Comparison of ENCODE assay signal across 11 mouse cellular contexts in genomic region chr17:35204494-35205379, GRCm38 (mm10). TPM values are rescaled to one million over a fixed set of nuclear protein-coding genes. Genes with fewer than 3 reads are reported as not detected.
DNase-seq lines count a peak whose midpoint lies in the region; ATAC-seq and TF ChIP-seq lines count a peak whose summit lies in the region.
"Had no signal": no experiment of that assay in that cellular context is flagged by ENCODE, and none has a peak within 500 bp of the region (broad histone marks: within the 10 kb centered on the region; RNA-seq: fewer than 3 reads in every experiment).

Gene Lta, minus strand, starts transcription at chr17:35205351.

- no peak for DNase-seq in midbrain, postnatal 0 days (ENCODE audit: low spot score)
- DNase-seq in R1 (ENCODE audit: low read depth, low spot score): peak; percentile 22
- DNase-seq in naive thymus-derived CD4-positive, alpha-beta T cell, adult 2 months (ENCODE audit: low read depth): peak; percentile 89
- peak; percentile 84 for DNase-seq in thymus, postnatal 14 days
- no peak for DNase-seq in embryo, embryonic 10 days (ENCODE audit: low spot score)
- no peak for DNase-seq in kidney, postnatal 36 days
- DNase-seq: layer of hippocampus, adult 9-11 months had no signal

- H3K36me3 ChIP-seq in midbrain, embryonic 13.5 days: no peaks in the 10 kb centered on the region
- H3K36me3 ChIP-seq in midbrain, postnatal 0 days (ENCODE audit: insufficient read depth, low read length): no peaks in the 10 kb centered on the region
- H3K36me3 ChIP-seq: embryonic facial prominence, embryonic 15.5 days had no signal

- no peak within 1 kb of the TSS for H3K4me2 ChIP-seq in midbrain, embryonic 13.5 days (replicated peaks)
- H3K4me2 ChIP-seq in midbrain, postnatal 0 days (ENCODE audit: low read depth, low read length, poor library complexity, severe bottlenecking): no peak within 1 kb of the TSS
- H3K4me2 ChIP-seq: embryonic facial prominence, embryonic 15.5 days; liver, embryonic 11.5 days had no signal

- no peak for ATAC-seq in midbrain, embryonic 13.5 days
- ATAC-seq in midbrain, postnatal 0 days (ENCODE audit: low FRiP score): no peak

- no peak for TF ChIP-seq CTCF in midbrain, postnatal 0 days (IDR thresholded peaks at IDR 0.05)

- no peaks in the 10 kb centered on the region for H3K4me1 ChIP-seq in midbrain, embryonic 13.5 days (replicated peaks)
- H3K4me1 ChIP-seq in midbrain, postnatal 0 days (ENCODE audit: insufficient read depth, low read length): no peaks in the 10 kb centered on the region

- H3K4me3 ChIP-seq in midbrain, embryonic 13.5 days (replicated peaks): no peak within 1 kb of the TSS
- no peak within 1 kb of the TSS for H3K4me3 ChIP-seq in midbrain, postnatal 0 days (ENCODE audit: low read depth, low read length)
- H3K4me3 ChIP-seq: embryonic facial prominence, embryonic 15.5 days had no signal

- H3K27ac ChIP-seq in midbrain, embryonic 13.5 days: no peak within 1 kb of the TSS
- H3K27ac ChIP-seq in midbrain, postnatal 0 days (ENCODE audit: low read depth, low read length): no peak within 1 kb of the TSS
- H3K27ac ChIP-seq: embryonic facial prominence, embryonic 15.5 days had no signal

- 29% methylated on average over 20 of the region's 20 CpGs for WGBS in midbrain, embryonic 13.5 days
- 31% methylated on average over 20 of the region's 20 CpGs for WGBS in midbrain, postnatal 0 days

- H3K9me3 ChIP-seq in midbrain, embryonic 13.5 days: no peaks in the 10 kb centered on the region
- H3K9me3 ChIP-seq in midbrain, postnatal 0 days (ENCODE audit: low read length): no peaks in the 10 kb centered on the region
- H3K9me3 ChIP-seq: embryonic facial prominence, embryonic 15.5 days; megakaryocyte, embryonic 14.5 days had no signal

- peak within 1 kb of the TSS; percentile 51 for H3K9ac ChIP-seq in midbrain, embryonic 13.5 days (replicated peaks)
- no peak within 1 kb of the TSS for H3K9ac ChIP-seq in midbrain, postnatal 0 days (replicated peaks; ENCODE audit: low read length, poor library complexity, severe bottlenecking)
- H3K9ac ChIP-seq: embryonic facial prominence, embryonic 15.5 days had no signal

- peaks cover 36% of the 10 kb centered on the region for H3K27me3 ChIP-seq in midbrain, embryonic 13.5 days
- peaks cover 6% of the 10 kb centered on the region; the same call in 1 of the 2 replicates for H3K27me3 ChIP-seq in midbrain, postnatal 0 days (ENCODE audit: insufficient read depth, low read length)

RNA-seq across cellular contexts. Expression of gene Lta, which starts in this region (rescaled TPM):
- polyA plus RNA-seq in midbrain, embryonic 13.5 days (2015; fragmentation: Nextera tagmentation; extraction: Ambion mirVana): 0.11 and 0.23 TPM in 2 replicates
- 0.49 and 1.2 TPM in 2 replicates for total RNA-seq in midbrain, postnatal 0 days (2014; rRNA removed)
- 0.98 and 1.2 TPM in 2 replicates for polyA plus RNA-seq in midbrain, postnatal 0 days (2015; fragmentation: Nextera tagmentation; extraction: Ambion mirVana)
- polyA plus RNA-seq: liver, embryonic 11.5 days had no signal

Comparison
In these comparisons a context has a peak if more than half of its experiments do, and no peak if none do; other contexts are left out.
1. DNase-seq: peak in R1 (single experiment), naive thymus-derived CD4-positive, alpha-beta T cell, adult 2 months (single experiment) and thymus, postnatal 14 days (single experiment); none in midbrain, postnatal 0 days (single experiment), embryo, embryonic 10 days (single experiment) and kidney, postnatal 36 days (0 of 2).